Mouse (Mus musculus) thymus, postnatal 0 days (tissue): ENCODE measurements around the gene Fam76a. TPM values are rescaled to one million over a fixed set of nuclear protein-coding genes. Genes with fewer than 3 reads are reported as not detected.

Experiments used
- DNase-seq: peaks from one replicate; pipeline ENCODE4 v3.0.0-alpha.2; 2015; ENCODE audit warnings: low spot score
- polyA plus RNA-seq: library from polyadenylated mRNA; unstranded; fragments of >200 nt; fragmentation: Nextera tagmentation; extraction: Ambion mirVana; gene quantifications from 2 replicates; pipeline ENCODE4 v1.2.1, GENCODE M21; 2015

Gene Fam76a
- polyA plus RNA-seq = 45.4 and 52.4 TPM in 2 replicates

DNA sequence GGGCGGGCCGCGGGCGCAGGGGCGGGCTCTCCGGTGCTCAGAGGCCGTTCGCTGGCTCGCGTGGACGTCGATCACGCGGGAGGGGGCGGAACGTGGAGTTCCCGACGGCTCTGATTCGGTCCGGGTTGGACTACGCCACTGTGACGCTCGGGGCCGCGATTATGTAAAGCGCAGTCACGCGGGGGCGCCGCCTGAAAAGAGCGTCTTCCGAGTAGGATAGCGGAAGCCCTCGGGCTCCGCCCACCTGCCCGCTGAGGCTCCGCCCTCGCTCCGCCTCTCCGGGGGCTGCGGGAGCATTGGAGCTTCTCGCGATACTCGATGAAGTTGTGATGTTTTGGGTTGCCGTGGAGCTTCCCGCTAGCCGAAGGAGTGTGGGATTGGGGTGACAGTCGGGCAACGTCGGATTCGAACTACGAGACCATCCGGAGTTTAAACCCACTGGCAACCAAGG lies at the start of gene Fam76a:
TSS of gene Fam76a (minus strand) at position 1 of the 451 bp plus-strand sequence.
- DNase-seq = peak; percentile 100

DNA sequence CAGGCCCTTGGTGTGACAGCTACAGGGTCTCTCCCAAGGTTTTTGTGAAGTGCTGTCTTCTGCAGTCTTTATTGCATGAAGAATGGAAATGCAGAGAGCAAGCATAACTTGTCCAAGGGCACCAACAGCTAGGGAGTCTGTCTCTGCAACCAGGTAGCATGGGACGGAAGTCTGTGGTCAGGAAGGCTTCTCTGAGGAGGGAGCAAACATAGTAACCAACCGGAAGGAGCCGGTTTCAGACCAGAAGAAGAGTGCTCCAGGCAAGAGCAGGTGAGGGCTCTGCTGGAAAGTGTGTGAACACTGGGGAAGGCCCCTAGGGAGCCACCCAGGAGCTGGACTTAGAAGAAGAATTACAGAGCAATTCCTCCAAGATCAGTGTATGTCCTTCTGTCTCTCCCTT lies 49.7 kb upstream of the Fam76a start:
- DNase-seq = peak; percentile 81

- peak; percentile 39 for DNase-seq
These were observed 49.2 kb upstream of the Fam76a start for GRCm38 (mm10) chr4:132971601-132972000.

DNA sequence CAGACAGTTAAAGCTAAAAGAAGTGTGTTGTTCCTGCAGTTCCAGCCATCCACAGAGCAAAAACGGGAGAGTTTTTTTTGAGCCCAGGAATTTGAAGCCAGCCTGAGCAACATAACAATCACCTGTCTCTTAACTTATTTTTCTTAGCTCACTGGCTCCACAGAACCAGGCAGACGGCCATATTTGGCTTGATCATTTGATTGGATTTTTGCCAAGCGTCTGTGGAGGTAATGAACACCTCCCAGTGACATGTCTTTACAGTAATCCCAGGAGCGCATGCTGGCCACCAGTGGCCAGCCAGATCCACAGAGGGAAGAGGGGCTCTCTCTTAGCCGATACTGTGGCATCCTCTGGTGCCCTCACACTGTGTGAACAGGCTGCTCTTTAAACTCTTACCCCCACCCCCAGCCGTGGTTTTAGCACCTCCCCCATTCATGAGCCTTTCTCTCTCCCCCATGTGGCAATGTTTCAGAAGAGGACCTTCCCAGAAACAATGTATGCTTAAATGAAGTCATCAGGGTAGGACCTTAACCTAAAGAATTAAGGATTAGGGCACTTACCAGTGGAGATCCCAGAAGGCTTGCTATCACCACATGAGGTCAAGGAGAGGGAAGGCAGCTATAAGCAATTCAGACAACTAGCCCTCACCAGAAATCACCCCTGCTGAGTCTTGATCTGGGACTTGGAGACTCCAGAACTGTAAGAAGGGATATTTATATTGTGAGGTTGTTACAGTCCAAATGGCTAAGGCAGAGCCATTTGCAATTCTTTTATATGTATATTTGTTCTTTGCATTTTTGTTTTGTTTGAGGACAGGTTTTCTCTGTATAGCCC lies 46.0 kb upstream of the Fam76a start:
- no peak for DNase-seq

DNA sequence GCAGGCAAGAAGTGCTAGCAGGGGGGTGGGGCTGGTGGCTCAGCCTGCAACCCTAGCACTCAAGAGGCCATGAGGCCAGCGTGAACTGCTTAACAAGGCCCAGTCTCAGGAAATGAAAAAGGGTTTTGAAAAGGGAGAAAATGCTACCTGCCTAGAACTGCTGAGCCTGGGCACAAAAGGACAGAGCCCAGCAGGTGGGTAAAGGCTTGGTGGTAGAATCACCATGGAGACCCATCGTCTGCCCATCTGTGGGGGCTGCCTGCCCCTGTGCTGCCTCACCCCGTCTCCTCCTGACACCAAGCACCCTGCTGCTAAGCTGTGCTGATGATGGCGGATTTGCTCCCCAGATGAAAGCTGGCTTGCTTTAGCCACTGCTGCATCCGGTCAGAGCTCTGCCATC lies 42.1 kb upstream of the Fam76a start:
- no peak for DNase-seq

- no peak for DNase-seq
These were observed 41.7 kb upstream of the Fam76a start for GRCm38 (mm10) chr4:132964064-132964463.

DNA sequence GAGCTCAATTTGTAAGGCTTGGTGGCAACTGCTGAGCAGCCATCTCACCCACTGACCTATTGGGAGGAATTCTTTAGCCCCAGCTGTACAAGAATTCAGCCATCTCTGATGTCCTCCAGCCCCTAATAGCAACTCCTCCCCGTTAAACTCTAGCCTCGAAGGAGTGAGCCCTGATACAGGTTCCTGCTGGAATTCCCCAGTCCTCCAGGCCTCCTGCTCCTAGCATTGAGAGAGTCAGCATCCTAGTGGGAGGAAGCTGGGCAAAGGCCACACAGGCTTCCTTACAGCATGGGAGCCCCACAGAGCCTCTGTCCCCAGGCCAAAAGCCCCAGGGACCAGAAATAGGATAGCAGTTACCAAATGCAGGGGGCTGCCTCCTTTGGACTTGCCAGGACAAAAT lies 41.1 kb upstream of the Fam76a start:
- no peak for DNase-seq

GRCm38 (mm10) chr4:132962628-132963027 lies 40.3 kb upstream of the Fam76a start:
- DNase-seq = no peak

GRCm38 (mm10) chr4:132961866-132962265 lies 39.5 kb upstream of the Fam76a start:
- DNase-seq = no peak

GRCm38 (mm10) chr4:132960864-132961639 lies 38.7 kb upstream of the Fam76a start:
- DNase-seq = no peak

GRCm38 (mm10) chr4:132960313-132960712 lies 38.0 kb upstream of the Fam76a start:
- no peak for DNase-seq

DNA sequence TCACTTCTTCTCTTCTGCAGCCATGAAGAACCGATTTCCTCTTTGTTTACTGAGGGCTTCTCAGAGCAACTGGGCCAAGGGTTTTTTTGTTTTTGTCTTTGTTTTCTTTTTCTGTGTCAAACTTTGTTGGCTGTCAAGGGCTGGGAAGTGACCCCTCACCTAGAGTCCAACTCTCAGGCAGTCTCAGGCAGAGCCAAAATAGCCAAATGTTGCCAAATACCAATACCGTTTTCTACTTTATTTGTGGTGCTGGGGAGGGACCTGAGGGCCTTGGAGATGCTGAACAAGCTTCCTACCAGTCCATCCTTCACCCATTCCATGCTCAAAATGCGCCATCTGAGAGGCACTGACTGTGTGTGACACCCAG lies 37.3 kb upstream of the Fam76a start:
- DNase-seq = no peak

GRCm38 (mm10) chr4:132958741-132959678 lies 36.7 kb upstream of the Fam76a start:
- DNase-seq = no peak

DNA sequence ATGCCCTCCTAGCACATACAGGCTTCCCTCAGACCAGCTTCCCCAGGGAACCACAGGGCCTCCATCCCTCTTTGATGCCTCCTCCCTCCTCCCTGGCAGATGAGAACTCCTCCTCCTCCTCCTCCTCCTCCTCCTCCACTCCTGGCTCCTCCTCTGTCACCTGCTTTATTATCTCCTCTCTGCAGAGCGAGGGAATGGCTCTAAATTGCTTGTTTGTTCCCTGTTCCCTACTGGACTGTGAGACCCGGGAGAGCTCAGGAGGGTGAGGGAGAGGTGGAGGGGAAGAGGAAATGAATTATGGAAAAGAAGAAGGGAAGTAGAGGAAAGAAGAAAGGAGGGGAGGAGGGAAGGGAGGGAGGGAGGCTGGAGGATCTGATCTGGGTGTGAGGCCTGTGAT lies 33.0 kb upstream of the Fam76a start:
- DNase-seq = no peak

DNA sequence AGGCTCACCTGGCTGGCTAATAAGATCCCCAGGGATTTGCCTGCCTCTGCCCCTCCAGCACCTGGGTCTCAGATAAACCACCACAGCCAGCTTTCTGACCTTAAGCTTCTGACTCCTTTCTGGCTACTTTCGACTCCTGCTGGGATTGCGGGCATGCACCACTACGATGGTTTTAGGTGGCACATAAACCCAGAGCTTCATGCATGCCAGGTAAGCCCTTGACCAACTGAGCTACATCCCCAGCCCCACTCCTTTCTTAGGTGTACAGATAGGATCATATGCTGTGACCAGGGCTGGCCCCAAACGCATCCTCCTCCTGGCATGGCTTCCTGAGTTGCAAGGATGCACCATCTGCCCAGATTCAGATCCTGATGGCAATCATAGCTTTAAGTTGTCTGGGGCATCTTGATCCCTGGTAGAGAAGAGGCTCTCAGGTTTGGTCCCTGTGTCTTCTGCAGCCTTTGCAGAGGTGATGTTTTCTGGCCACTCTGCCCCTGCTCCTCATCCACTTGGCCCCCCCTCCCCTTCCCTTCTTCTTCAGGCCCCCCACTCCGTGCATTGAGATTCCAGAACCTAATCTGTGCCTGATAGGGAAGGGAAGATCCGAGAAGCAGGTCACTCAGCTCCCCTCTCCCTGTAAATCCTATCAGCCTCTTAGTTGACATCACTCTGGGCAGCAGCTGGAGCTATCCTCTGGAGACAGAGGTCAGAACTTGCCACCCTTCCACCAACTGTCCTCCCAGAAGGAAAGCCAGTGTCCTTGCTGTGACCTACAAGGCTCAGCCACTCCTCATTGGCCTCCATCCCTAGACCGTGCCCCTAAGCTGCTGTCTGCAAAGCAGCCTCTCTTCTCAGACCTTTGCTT lies 32.4 kb upstream of the Fam76a start:
- DNase-seq = no peak

GRCm38 (mm10) chr4:132950999-132951398 lies 28.6 kb upstream of the Fam76a start:
- no peak for DNase-seq

DNA sequence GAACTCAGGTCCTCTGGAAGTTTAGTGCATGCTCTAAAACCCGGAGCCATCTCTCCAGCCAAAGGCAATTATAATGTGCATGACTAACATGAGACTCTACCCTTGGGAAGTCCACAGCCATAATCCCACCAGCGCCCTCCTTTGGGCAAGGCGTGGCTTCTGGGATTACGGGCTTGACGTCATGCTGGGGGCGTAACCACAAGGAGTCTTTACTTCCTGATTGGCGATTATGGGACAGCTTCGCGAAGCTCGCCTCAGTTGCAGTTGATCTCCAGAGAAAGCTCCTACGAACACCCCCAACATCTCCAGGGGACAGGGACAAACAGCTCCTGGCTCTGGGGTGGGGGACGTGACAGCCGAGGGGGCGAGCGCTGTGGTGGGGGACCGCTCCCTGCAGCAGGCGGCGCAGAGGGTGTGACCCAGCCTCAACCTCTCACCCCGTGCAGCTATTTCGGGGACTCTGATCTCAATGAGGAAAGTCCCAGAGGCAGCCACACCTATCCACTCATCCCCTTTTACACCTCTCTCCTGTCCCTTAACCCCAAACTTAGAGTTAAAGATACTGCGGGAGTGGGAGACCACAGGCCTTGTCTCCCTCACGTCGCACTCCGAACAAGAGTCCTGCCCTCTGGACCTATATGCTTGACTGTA lies 27.6 kb upstream of the Fam76a start:
- DNase-seq = no peak

- peak; percentile 78 for DNase-seq
These were observed 24.0 kb upstream of the Fam76a start for GRCm38 (mm10) chr4:132946047-132947001.
